Mouse (Mus musculus): ENCODE results near the gene Def8. TPM values are rescaled to one million over a fixed set of nuclear protein-coding genes. Genes with fewer than 3 reads are reported as not detected.
A peak's percentile ranks its signal among the peaks of the same experiment; 100 is the strongest.

The Def8 gene
- total RNA-seq (2021), result 10 to 100 TPM; 65.4 to 68.0 TPM

GRCm38 (mm10) chr8:123423441-123423840 lies at the start of gene Def8:
Gene Def8 (plus strand): TSS chr8:123423527.
- DNase-seq, result no peak

GRCm38 (mm10) chr8:123374239-123374578 lies 49.1 kb upstream of the Def8 start:
- DNase-seq, result peak; percentile 98

DNA sequence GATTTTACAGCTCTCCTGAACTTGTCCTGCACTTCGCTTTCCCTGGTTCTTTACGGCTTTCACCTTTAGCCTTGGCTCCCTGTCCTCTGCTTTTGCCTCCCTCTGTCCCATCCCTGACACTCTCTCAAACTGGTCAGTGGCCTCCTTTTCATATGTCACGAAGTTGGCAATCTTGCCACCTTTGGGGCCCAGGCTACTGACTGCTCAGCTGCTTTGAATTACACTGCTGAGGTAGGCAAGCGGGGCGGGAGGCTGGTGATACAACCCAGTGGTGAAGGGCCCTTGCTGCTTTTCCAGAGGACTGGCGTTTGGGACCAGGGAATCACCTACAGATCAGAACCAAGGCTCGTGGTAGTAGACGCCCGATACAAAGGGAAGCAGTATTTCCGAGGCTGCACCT lies 47.6 kb upstream of the Def8 start:
- DNase-seq, result no peak

GRCm38 (mm10) chr8:123376106-123376505 lies 47.2 kb upstream of the Def8 start:
- no peak for DNase-seq

DNA sequence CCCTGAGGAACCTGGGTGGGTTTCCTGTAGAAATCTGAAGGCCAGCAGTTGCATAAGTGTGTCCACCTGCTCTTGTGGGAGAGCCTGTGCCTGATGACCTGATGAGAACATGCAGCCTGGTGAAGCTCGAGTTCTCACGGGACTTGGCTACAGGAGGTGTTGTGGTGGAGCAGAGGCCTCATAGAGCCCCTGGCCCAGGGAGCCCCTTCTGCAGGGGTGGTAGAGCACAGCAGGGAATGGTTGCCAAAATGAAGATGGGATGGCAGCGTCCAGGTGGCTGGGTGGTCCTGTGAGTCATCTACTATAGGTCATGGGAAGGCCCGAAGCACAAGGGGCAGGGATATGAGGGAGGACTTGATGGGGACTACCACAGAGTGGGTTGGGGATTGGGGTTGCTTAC lies 41.6 kb upstream of the Def8 start:
- DNase-seq, result no peak

GRCm38 (mm10) chr8:123382516-123382915 lies 40.8 kb upstream of the Def8 start:
- peak; percentile 36 for DNase-seq

- peak; percentile 46 for DNase-seq
Measured at GRCm38 (mm10) chr8:123384883-123385540, 38.3 kb upstream of the Def8 start.

- DNase-seq, result no peak
Measured at GRCm38 (mm10) chr8:123387041-123387440, 36.3 kb upstream of the Def8 start.

GRCm38 (mm10) chr8:123387801-123388200 lies 35.5 kb upstream of the Def8 start:
- no peak for DNase-seq

DNA sequence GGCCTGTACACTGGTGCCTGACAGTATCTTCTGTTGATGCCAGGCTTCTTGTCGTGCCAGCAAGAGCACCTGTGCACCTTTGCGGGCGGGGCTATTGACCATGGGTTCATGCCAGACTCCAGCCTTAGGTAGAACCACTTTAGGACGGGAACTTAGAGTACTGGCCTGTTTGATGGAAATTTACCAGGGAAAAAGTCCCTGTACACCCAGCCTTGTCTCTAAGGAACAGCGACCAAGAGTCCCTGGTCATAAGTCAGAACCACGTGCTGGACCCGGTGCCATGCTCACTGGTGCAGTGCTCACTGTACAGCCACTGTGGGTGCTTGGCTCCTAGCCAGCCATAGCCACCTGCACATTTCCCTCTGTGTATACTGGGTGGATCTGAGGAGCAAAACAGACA lies 34.3 kb upstream of the Def8 start:
- DNase-seq, result no peak

DNA sequence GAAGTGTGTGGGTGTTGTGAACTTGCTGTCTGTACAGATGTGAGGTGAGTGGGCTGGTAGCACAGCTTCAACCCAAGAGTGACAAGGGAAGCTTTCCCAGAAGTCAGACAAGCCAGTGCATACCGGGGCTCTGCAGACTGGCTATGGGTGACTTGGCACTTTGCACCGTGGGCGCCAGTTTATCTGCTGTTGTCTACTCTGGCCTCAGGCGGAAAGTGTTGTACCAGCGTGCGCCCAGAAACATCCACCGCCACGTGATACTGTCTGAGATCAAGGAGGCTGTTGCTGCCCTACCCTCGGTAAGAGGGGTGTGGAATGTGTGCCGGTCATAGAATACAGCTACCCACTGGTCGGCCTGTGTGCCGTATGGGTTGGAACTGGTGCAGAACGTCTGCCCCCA lies 25.0 kb upstream of the Def8 start:
- DNase-seq, result no peak

GRCm38 (mm10) chr8:123401936-123402335 lies 21.4 kb upstream of the Def8 start:
- DNase-seq, result no peak

- DNase-seq, result peak; percentile 66
Measured at GRCm38 (mm10) chr8:123402730-123403326, 20.5 kb upstream of the Def8 start.

GRCm38 (mm10) chr8:123404521-123404920 lies 18.8 kb upstream of the Def8 start:
- no peak for DNase-seq

DNA sequence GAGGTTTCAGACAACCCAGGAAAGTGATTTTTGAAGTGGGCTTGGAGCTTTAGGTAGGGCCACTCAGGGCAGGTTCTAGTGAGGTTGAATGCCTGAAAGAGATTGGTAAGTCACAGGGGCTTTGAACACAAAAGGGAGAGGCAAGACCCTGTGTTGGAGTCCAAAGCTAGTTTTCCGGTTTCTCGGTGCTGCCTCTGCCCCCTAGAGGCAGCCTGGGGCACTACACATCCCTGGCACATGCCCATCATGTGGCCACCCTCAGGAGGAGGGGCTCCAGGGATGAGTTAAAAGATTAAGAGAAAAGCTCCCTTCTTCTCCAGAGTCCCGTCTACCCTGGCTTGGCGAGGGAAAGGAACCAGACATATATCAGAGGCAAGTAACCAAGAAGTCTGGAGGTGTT lies 16.5 kb upstream of the Def8 start, which contains the start of gene Mc1r:
Mc1r (plus strand) TSS at position 322 of the 400 bp plus-strand sequence.
- peak; percentile 75 for DNase-seq

- no peak for DNase-seq
Measured at GRCm38 (mm10) chr8:123407612-123408011, 15.7 kb upstream of the Def8 start.

DNA sequence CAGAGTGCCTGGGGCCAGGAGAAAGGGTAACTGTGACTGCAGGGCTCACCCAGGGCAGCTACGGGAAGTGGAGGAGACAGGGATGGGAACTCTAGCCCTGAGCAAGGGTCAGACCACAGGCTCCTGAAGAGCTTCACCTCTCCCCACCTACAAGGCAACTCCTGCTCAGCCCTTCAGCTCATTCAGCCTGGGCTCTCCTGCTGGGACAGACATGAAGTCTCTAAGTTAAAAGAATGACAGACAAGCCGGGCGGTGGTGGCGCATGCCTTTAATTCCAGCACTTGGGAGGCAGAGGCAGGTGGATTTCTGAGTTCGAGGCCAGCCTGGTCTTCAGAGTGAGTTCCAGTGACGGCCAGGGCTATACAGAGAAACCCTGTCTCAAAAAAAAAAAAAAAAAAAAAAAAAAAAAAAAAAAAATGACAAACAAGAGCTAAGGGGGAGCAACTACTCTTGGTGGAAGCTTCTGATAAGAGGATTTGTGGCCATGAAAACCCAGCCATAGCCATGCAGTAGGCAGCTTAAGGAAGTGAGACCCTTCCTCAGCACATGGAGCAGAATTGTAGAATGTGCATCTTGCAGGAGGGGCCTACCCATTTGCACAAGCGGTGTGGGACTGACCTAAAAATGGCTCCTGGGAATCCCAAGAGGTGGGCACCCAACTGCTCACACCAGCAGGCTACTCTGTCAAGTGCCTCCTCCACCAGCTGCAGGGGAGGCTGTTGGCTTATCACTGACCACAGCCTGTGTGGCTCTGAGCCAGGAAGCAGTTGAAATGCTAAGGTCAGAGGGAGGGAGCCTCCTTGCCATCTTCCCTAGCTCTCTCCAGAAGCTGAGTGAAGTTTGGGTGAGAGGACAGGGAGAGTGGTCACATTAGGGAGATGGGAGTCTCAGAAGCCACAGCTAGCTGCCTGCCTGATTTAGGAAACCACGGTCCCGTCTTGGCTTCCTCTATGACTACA lies 14.5 kb upstream of the Def8 start:
- peak; percentile 43 for DNase-seq

DNA sequence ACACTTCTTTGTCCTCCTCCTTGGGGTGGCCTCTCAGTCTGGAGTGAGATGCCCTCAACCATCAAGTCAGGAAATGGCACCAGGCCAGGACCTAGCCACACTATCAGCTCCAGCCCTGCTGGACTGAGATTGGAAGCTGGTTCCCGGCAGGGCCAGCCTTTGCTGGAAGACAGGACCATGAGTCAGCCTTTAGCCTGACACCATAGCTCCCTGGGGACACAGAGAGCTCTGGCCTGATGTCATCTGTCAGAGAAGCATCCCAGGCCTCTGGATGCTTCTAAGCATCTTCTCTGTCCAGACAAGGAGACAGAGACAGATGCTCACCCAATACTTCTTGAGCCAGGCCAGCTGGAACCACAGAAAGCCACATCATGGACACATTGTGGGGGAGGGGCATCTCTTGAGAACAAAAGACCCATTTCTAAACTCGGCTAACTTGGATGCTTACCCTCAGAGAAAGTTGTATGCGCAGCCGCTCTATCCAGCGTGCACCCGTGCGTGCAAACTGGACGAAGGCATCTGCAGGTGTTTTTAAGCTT lies 13.2 kb upstream of the Def8 start:
- peak; percentile 76 for DNase-seq

DNA sequence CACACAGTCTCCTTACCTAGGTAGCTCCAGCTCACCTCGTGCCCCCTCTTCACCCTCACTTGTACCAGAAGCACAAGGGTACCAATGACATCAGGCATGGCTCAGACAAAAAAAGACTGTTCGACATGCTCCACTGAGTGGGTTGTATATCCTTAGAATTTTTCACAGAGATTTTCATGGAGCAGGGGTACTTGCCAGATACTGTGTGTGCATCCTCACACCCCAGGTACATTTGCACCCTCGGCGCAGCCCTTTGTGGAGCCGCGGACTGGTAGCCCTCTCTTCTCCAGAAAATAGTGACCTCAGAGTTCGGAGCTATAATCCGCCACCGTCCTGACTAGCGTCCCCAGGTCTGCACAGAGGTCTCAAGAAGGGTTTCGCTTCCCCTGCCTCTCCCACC lies 12.5 kb upstream of the Def8 start:
- DNase-seq, result no peak

DNA sequence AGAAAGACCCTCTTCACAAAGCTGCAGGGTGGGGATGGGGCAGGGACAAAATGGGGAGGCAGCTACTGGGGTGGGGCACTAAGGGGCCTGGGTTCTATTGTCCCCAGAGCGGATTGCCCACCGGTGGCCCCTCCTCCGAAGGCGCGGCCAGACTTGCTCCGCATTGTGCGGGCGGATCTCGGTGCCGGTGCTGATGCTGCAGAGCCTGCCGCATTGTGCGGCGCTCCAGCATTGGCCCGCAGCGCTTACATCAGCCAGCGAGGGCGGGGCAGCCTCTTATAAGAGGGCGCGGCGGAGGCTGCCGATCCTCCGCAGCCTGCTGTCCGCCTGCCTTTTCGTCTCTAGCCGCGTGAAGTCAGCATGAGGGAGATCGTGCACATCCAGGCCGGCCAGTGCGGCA lies 12.1 kb upstream of the Def8 start, which contains the start of gene Tubb3:
Tubb3 (plus strand) TSS at position 179 of the 400 bp plus-strand sequence.
- peak; percentile 43 for DNase-seq

DNA sequence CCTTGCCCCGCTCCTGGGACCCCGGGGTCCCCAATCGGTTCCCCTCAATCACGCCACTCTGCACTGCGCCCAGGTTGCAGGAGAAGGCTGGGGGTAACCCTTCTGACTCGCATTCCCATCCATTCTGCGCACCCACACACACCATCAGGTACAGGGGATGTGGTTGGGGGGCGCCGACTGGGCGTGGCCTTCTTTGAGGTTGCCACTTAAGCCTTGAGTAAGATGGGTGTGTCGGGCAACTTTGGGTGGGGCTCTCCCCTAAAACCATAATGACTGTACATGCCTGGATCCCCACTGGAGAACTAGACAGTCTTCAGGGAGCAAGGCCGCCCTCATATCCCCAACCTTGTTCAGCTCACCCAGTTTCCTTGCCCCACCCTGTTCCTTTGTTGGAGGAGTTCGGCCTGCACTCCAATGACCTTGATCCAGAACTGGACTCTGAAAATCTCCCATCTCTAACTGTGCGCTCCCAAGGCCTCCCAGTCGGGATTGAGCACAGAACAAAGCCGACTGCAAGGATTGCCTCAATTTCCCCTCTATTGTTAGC lies 11.5 kb upstream of the Def8 start:
- no peak for DNase-seq

DNA sequence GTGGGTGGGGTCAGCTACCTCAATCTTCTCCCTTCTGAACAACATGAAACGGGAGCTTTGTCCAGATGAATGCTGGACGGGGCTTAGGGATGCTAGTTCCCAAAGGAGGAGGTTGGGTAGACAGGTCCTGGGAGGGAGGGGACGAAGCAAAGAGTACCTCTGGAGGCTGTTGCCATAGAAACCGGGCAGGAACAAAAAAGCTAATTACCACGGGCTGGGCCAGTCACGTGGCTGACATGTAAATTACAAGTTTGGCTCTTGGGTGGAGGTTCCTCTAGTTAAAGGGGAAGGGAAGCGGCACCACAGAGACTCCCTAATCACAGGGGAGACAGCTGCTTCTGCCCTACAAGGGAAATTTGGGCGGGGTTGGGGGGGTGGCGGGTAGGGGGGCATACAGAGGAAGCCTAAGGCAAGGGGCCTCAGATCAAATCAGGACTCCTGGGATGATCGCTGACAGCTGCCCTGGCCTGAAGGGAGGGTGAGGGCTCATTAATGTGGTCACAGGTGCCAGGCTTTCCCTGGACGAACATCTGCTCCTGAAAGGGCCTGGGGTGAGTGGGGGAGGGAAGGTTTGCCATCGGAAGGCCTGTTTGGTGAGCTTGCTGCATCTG lies 10.7 kb upstream of the Def8 start:
- DNase-seq, result no peak
